Mouse (Mus musculus): ENCODE measurements around the gene Gm45713. TPM values are rescaled to one million over a fixed set of nuclear protein-coding genes. Genes with fewer than 3 reads are reported as not detected.
A peak's percentile ranks its signal among the peaks of the same experiment; 100 is the strongest.
"Not testable (repeated sequence)": the region's sequence is repeated elsewhere in the genome, so short reads cannot be mapped to it uniquely, and the experiment has no call there.

The Gm45713 gene
- under 1 TPM in 1 of 2 experiments, not detected in 1; 0.50 TPM for total RNA-seq (2021)

DNA sequence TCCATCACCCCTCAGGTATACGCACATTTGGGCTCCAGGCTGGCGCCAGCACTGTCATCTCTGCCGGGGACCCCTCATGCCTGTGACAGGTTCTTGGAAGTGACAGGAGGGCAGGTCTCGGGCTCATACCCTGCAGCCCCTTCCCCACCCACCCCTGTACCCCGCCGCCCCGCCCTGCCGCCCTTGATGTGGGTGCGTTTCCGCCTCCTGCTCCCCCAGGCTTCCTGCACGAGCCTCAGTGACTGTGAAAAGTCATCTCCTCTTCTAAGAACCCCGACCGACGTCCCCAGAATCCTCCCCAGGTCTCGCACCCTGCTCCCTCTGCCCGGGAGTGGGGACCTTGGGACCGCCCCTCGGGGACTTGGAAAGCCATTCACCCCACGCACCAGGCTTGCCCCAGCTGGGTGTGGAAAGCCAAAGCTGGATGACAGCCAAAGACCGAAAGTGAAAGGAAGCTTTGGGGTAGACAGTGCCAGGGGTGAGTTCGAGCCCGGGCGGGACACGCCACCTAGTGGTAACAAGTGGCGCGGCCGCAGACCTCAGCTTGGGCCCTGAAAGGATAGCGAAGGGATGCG lies at the start of gene Gm45713, which contains the start of gene Flt3l:
Gm45713 (minus strand) TSS at position 239 of the 575 bp plus-strand sequence.
Flt3l (minus strand) TSS at position 440 of the 575 bp plus-strand sequence.
- intact Hi-C loops (cut with DNase I) = no loop called here
- DNase-seq = peak; percentile 88

DNA sequence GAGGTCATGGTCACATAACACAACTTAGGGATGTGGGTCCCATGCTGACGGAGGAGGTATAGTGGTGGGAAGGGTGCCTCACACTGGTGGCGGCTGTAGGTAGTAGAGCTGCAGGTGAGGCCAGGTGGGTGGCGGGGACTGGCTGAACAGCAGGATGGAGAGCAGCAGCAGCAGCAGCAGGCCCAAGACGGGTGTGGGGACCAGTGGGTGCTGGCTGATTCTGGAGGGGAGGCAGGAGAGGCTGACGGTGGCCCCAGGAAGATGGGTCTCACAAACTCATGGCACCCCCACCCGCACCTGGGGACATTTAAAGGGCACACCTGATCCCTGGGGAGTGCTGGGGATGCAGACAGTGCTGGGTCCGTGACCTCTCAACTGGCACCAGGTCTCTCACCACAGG lies 47.6 kb upstream of the Gm45713 start:
- no peak for DNase-seq
- intact Hi-C loops (cut with DNase I) = no loop called here

GRCm38 (mm10) chr7:45182606-45183005 lies 46.6 kb upstream of the Gm45713 start:
- intact Hi-C loops (cut with DNase I) = no loop called here
- DNase-seq = no peak

GRCm38 (mm10) chr7:45182199-45182601 lies 46.2 kb upstream of the Gm45713 start:
- DNase-seq = peak; percentile 76
- intact Hi-C loops (cut with DNase I) = no loop called here

- DNase-seq = no peak
These were observed 45.5 kb upstream of the Gm45713 start for GRCm38 (mm10) chr7:45181540-45181939.

GRCm38 (mm10) chr7:45180896-45181477 lies 45.0 kb upstream of the Gm45713 start, which contains the start of gene Pth2:
Gene Pth2, plus strand, starts transcription at chr7:45180995.
- intact Hi-C loops (cut with DNase I) = no loop called here
- DNase-seq = no peak

More at GRCm38 (mm10) chr7:45181540-45181939, 45.5 kb upstream of the Gm45713 start:
- intact Hi-C loops (cut with DNase I) = no loop called here

- intact Hi-C loops (cut with DNase I) = no loop called here
- no peak for DNase-seq
These were observed 43.4 kb upstream of the Gm45713 start, which contains the start of gene Gfy for GRCm38 (mm10) chr7:45179469-45179868. Gene Gfy, minus strand, starts transcription at chr7:45179569.

GRCm38 (mm10) chr7:45178550-45178949 lies 42.5 kb upstream of the Gm45713 start:
- no peak for DNase-seq
- intact Hi-C loops (cut with DNase I) = no loop called here

DNA sequence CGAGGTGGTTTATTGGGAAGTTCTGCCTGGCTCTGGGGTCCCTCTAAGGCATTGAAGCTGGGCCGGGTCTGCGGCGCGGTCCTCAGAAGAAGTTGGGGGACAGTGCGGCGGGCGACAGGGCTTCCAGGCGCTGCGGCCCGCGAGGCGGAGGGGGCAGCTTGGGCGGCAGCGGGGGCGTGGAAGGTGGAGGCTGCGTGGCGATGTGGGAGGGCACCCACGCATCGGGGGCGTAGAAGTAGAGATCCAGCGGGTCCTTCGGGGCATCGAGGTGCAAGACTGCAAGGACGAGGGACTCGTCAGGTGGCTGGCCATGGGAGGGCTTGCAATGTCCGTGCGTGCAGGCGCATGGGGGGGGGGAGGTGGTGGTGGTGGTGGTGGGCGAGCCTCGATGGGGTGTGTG lies 40.3 kb upstream of the Gm45713 start:
- no peak for DNase-seq
- intact Hi-C loops (cut with DNase I) = no loop called here

- intact Hi-C loops (cut with DNase I) = no loop called here
- DNase-seq = no peak
These were observed 39.9 kb upstream of the Gm45713 start for GRCm38 (mm10) chr7:45175929-45176328.

GRCm38 (mm10) chr7:45175398-45175797 lies 39.4 kb upstream of the Gm45713 start:
- intact Hi-C loops (cut with DNase I) = no loop called here
- DNase-seq = no peak

DNA sequence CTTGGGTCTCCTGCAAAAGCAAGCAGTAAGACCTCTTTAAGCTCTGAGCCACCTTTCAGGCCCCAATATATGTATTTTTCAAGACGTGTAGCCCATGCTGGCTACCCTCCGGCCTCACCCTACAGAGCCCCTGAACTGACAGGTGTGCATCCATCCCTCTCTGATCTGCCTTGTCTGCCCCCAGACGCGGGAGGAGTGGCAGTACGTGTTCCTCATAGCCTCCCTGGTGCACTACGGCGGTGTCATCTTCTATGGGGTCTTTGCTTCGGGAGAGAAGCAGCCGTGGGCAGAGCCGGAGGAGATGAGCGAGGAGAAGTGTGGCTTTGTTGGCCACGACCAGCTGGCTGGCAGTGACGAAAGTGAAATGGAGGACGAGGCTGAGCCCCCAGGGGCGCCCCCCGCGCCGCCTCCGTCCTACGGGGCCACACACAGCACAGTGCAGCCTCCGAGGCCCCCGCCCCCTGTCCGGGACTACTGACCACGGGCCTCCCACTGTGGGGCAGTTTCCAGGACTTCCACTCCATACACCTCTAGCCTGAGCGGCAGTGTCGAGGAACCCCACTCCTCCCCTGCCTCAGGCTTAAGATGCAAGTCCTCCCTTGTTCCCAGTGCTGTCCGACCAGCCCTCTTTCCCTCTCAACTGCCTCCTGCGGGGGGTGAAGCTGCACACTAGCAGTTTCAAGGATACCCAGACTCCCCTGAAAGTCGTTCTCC lies 38.7 kb upstream of the Gm45713 start:
- DNase-seq = no peak
- intact Hi-C loops (cut with DNase I) = no loop called here

- DNase-seq; intact Hi-C loops (cut with DNase I): not testable (repeated sequence)
These were observed 37.7 kb upstream of the Gm45713 start for GRCm38 (mm10) chr7:45173772-45174171.

DNA sequence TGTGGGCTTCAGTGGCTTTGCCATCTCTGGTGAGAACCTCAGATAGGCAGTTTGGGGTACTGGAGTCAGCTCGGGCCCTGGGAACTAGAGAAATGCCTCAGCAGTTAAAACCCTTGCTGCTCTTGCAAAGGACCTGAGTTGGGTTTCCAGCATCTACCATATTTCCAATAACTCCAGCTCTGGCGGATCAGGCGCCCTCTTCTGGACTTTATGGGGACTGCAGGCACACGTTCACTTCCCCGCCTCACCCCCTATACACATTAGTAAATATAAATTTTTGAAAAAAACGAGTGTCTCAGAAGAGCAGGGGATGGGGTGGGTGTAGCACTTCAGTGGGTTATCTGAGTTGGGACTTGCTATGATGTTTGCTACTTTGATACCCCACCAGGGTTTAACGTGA lies 36.9 kb upstream of the Gm45713 start:
- no peak for DNase-seq
- intact Hi-C loops (cut with DNase I) = no loop called here

- intact Hi-C loops (cut with DNase I) = no loop called here
- no peak for DNase-seq
These were observed 33.5 kb upstream of the Gm45713 start for GRCm38 (mm10) chr7:45169495-45169894.

GRCm38 (mm10) chr7:45168656-45169055 lies 32.6 kb upstream of the Gm45713 start:
- no peak for DNase-seq
- intact Hi-C loops (cut with DNase I) = no loop called here

DNA sequence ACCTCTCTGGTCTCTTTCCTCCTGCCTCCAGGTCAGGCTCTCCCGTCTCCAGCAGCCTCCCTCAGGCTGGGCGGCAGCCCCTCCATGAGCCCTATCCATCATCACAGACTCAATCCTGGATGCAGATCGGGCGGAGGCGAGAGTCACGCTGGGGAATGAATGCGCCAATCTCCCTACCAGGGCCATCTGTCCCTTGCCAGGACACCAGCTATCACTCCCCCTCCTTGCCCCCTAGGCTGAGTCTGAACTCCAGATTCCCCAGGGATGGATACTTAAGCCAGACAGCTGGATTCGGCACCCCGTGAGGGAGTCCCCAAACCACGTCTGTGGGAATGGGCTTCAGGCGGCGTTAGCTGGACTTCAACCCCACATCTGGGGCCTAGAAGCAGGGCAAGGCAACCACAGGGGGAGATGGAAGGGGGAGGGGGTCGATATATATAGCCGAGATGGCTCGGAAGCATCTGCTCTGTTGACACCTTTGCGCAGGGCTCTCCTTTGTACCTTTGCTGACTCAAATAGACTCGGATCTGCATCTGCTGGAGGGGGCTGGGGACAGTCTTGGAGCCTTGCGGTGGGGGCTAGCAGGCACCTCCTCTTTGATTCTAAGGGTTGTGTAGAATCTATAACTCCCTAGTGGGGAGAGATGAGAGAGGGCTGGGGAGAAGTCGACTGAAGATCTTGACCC lies 31.9 kb upstream of the Gm45713 start:
- DNase-seq = no peak
- intact Hi-C loops (cut with DNase I) = no loop called here

GRCm38 (mm10) chr7:45166950-45167401 lies 30.9 kb upstream of the Gm45713 start:
- DNase-seq = no peak

DNA sequence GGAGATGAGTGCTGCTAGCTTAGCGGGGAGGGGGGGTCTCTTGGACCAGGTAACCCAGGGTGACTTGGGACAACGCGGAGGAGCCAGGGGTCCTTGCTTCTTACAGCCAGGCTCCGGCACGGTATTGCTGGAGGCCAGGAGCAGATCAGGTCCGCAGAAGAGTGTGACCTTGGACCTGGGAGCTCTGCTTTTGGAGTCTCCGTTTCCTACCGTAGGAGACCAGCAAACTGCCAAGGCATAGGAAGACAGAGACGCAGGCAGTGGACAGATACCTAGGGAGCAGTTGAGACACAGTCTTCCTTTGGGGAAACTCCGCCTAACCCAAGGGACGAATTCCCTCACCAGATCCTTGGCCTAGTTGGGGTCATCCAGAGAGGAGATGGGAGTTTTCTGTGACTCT lies 29.7 kb upstream of the Gm45713 start:
- no peak for DNase-seq
- intact Hi-C loops (cut with DNase I) = no loop called here

More at GRCm38 (mm10) chr7:45166950-45167401, 30.9 kb upstream of the Gm45713 start:
- intact Hi-C loops (cut with DNase I) = no loop called here

GRCm38 (mm10) chr7:45164833-45165232 lies 28.8 kb upstream of the Gm45713 start:
- intact Hi-C loops (cut with DNase I) = loop anchor here (5.0 kb wide), 1 partner anchor 132 kb away; no protein-coding TSS in a partner anchor
- no peak for DNase-seq
